Mouse (Mus musculus) erythroblast, embryonic 14.5 days (primary cell): Measurements from ENCODE around the gene Cyp4f37.

Experiments
- GATA1 ChIP-seq: IDR thresholded peaks from 2 replicates; pipeline ENCODE4 v1.6.1; 2012; ENCODE audit warnings: low read length, inconsistent platforms, mixed read lengths
- TAL1 ChIP-seq: IDR thresholded peaks from 3 replicates; pipeline ENCODE4 v1.6.1; 2012; ENCODE audit warnings: low read length, inconsistent platforms, mixed read lengths

DNA sequence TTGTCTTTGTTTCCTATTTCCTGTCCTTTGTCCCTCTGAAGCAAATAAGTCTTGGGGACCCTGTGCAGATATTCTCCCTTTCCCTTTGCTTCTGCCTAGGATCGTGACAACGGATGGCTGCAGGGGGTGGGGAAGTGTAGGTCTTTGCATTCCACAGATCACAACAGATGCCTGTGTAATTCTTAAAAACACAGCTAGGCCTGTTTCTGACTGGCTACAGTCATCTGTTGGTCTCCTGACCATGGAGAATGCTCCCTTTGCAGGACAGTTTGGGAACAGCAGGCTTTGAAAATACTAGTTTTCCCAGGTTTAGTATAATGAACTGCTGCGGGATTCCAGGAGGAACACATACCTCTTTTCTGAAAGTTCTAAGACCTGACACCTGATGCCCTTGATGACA is 15.2 kb downstream of the Cyp4f37 start:
- TF ChIP-seq GATA1 (no peak), TAL1 (no peak)
